Mouse (Mus musculus): ENCODE results near the gene Hfe. TPM values are rescaled to one million over a fixed set of nuclear protein-coding genes. Genes with fewer than 3 reads are reported as not detected.

Gene Hfe
- total RNA-seq, 2 experiments from 2014 or later: 2.0 to 2.5 TPM

DNA sequence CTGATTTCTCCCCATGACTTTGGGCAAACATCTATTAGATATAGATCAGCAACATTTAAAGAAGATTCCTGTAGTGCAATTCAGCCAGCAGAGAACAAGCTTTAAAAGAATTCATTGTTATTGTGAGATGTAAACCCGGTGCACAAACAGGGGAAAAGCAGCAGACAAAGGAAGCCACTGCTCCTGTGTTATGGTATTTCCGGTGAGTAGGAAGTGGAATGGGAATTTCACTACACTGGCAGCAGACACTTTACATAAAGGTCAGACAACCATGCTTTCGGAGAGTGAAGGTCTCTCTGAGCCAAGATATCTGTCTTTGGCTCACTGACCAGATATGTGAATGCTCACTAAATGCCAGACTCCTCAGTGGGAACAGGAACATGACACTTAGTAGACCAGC, 48.1 kb downstream of the Hfe start:
- intact Hi-C loops (cut with DNase I): no loop called here
- no peak for DNase-seq (ENCODE audit: extremely low spot score in 1 of 2, low spot score in 2 of 2)

- intact Hi-C loops (cut with DNase I): no loop called here
Measured at GRCm38 (mm10) chr13:23659636-23660366, 50.9 kb downstream of the Hfe start.

More at GRCm38 (mm10) chr13:23659636-23660366, 50.9 kb downstream of the Hfe start:
- DNase-seq (ENCODE audit: extremely low spot score in 1 of 2, low spot score in 2 of 2): no peak

Small RNA genes within 50 kb of the gene (microRNA-seq; reads per million reads assigned to microRNA genes)
- gene Gm44314 (not detected), gene Gm44350 (not detected), gene Gm44484 (not detected)

Other genes starting within 250 kb of the Hfe start
- not detected for gene Btn1a1, start 245.0 kb downstream of the Hfe start, total RNA-seq (2021)
- under 1 TPM; 0.75 to 0.88 TPM for gene Btn2a2, start 222.0 kb downstream of the Hfe start, total RNA-seq (2021)
- gene Hist1h4h, start 179.8 kb downstream of the Hfe start, total RNA-seq (2021): 100 to 1,000 TPM; 265 to 270 TPM
- gene Hist1h2af, start 176.9 kb downstream of the Hfe start, total RNA-seq (2021): 10 to 100 TPM; 27.0 to 28.3 TPM
- 10 to 100 TPM in 1 of 2 experiments, 1 to 10 TPM in 1; 9.7 to 10.4 TPM for gene Hist1h3g, start 175.4 kb downstream of the Hfe start, total RNA-seq (2021)
- gene Hist1h2bh, start 167.5 kb downstream of the Hfe start, total RNA-seq (2021): 1 to 10 TPM; 1.4 to 1.7 TPM
- 10 to 100 TPM; 22.6 to 23.0 TPM for gene Hist1h3f, start 166.8 kb downstream of the Hfe start, total RNA-seq (2021)
- 100 to 1,000 TPM; 148 to 159 TPM for gene Hist1h4f, start 159.2 kb downstream of the Hfe start, total RNA-seq (2021)
- 1 to 10 TPM; 4.5 to 5.3 TPM for gene Hist1h1d, start 157.6 kb downstream of the Hfe start, total RNA-seq (2021)
- 10 to 100 TPM; 65.0 to 81.2 TPM for gene Hist1h3e, start 148.5 kb downstream of the Hfe start, total RNA-seq (2021)
- gene Hist1h2ae, start 139.6 kb downstream of the Hfe start, total RNA-seq (2021): 10 to 100 TPM in 1 of 2 experiments, 1 to 10 TPM in 1; 9.5 to 14.3 TPM
- gene Hist1h2bg, start 139.5 kb downstream of the Hfe start, total RNA-seq (2021): 100 to 1,000 TPM in 1 of 2 experiments, 10 to 100 TPM in 1; 94.0 to 103 TPM
- 10 to 100 TPM; 38.1 to 39.3 TPM for gene Hist1h2bf, start 136.7 kb downstream of the Hfe start, total RNA-seq (2021)
- 1 to 10 TPM; 5.8 to 9.4 TPM for gene Hist1h2ad, start 136.5 kb downstream of the Hfe start, total RNA-seq (2021)
- 1 to 10 TPM; 8.4 to 9.1 TPM for gene Hist1h3d, start 135.1 kb downstream of the Hfe start, total RNA-seq (2021)
- gene Hist1h4d, start 129.3 kb downstream of the Hfe start, total RNA-seq (2021): 100 to 1,000 TPM; 134 to 145 TPM
- gene Hist1h2be, start 89.7 kb downstream of the Hfe start, total RNA-seq (2021): 1 to 10 TPM; 6.8 to 7.2 TPM
- 10 to 100 TPM; 62.5 to 68.0 TPM for gene Hist1h1e, start 88.3 kb downstream of the Hfe start, total RNA-seq (2021)
- gene Hist1h2ac, start 26.9 kb downstream of the Hfe start, total RNA-seq (2021): 1 to 10 TPM; 2.4 to 2.9 TPM
- 10 to 100 TPM; 17.4 to 21.2 TPM for gene Hist1h2bc, start 26.7 kb downstream of the Hfe start, total RNA-seq (2021)
- gene Hist1h1t, start 15.0 kb downstream of the Hfe start, total RNA-seq (2021): not detected
- 100 to 1,000 TPM in 1 of 2 experiments, 10 to 100 TPM in 1; 94.0 to 104 TPM for gene Hist1h4c, start 12.4 kb downstream of the Hfe start, total RNA-seq (2021)
- 10 to 100 TPM; 75.9 to 81.0 TPM for gene Hist1h1c, start 28.0 kb upstream of the Hfe start, total RNA-seq (2021)
- gene Hist1h3c, start 34.7 kb upstream of the Hfe start, total RNA-seq (2021): 10 to 100 TPM; 13.2 to 15.0 TPM
- gene Hist1h2bb, start 35.9 kb upstream of the Hfe start, total RNA-seq (2021): 10 to 100 TPM; 25.4 to 26.6 TPM
- gene Hist1h2ab, start 40.3 kb upstream of the Hfe start, total RNA-seq (2021): 10 to 100 TPM; 43.9 to 44.2 TPM
- 10 to 100 TPM; 37.4 to 47.0 TPM for gene Hist1h3b, start 41.4 kb upstream of the Hfe start, total RNA-seq (2021)
- gene Hist1h4b, start 46.2 kb upstream of the Hfe start, total RNA-seq (2021): 10 to 100 TPM; 79.7 to 80.1 TPM
- gene Hist1h4a, start 50.4 kb upstream of the Hfe start, total RNA-seq (2021): 10 to 100 TPM; 77.4 to 83.3 TPM
- gene Hist1h3a, start 51.5 kb upstream of the Hfe start, total RNA-seq (2021): 10 to 100 TPM; 53.3 to 58.4 TPM
- 10 to 100 TPM; 32.9 to 36.8 TPM for gene Hist1h1a, start 52.8 kb upstream of the Hfe start, total RNA-seq (2021)
- gene Trim38, start 59.1 kb upstream of the Hfe start, total RNA-seq (2021): under 1 TPM; 0.36 to 0.54 TPM
- not detected for gene Slc17a2, start 96.1 kb upstream of the Hfe start, total RNA-seq (2021)
- under 1 TPM; 0.19 to 0.28 TPM for gene Slc17a3, start 128.6 kb upstream of the Hfe start, total RNA-seq (2021)
- not detected for gene Slc17a1, start 156.9 kb upstream of the Hfe start, total RNA-seq (2021)
- not detected for gene Slc17a4, start 204.2 kb upstream of the Hfe start, total RNA-seq (2021)
- gene Hist1h2ba, start 223.3 kb upstream of the Hfe start, total RNA-seq (2021): not detected
- not detected for gene Hist1h2aa, start 223.6 kb upstream of the Hfe start, total RNA-seq (2021)

All from left cerebral cortex, postnatal 10 days (tissue).